Mouse (Mus musculus) ES-E14 (cell line): ENCODE results near the gene Bag6. TPM values are rescaled to one million over a fixed set of nuclear protein-coding genes. Genes with fewer than 3 reads are reported as not detected.
A peak's percentile ranks its signal among the peaks of the same experiment; 100 is the strongest.

Experiments
- DNase-seq: peaks from one replicate; pipeline ENCODE4 v3.0.0-alpha.2; 2013; ENCODE audit warnings: low read depth, low spot score
- H3K27ac ChIP-seq: 2 replicates; pipeline ENCODE4 v1.5.1; 2012; ENCODE audit warnings: low read depth, mild to moderate bottlenecking, low read length, moderate library complexity, mixed read lengths; ENCODE audit not compliant: poor library complexity, insufficient read depth, severe bottlenecking
- H3K36me3 ChIP-seq: 2 replicates; pipeline ENCODE4 v1.6.1; 2012; ENCODE audit warnings: mild to moderate bottlenecking, low read length, moderate library complexity, mixed read lengths; ENCODE audit not compliant: control insufficient read depth, poor library complexity, insufficient read depth, severe bottlenecking
- H3K4me1 ChIP-seq, 2 experiments: fragments of 150-350 bp in 1 of 2; sonication (generic) in 1 of 2; 2 replicates each; pipeline ENCODE4 v1.6.1; 2012; ENCODE audit warnings: low read length in 2 of 2, mild to moderate bottlenecking in 1 of 2, mixed read lengths in 1 of 2; ENCODE audit not compliant: control insufficient read depth in 2 of 2, insufficient read depth in 2 of 2, poor library complexity in 1 of 2
- H3K4me3 ChIP-seq, 2 experiments: fragments of 150-350 bp in 1 of 2; sonication (generic) in 1 of 2; 2 replicates each; pipeline ENCODE4 v1.5.1; 2012; ENCODE audit warnings: low read length in 2 of 2, low read depth in 1 of 2, mild to moderate bottlenecking in 1 of 2, mixed read lengths in 1 of 2; ENCODE audit not compliant: insufficient read depth in 1 of 2, poor library complexity in 1 of 2, severe bottlenecking in 1 of 2
- H3K9ac ChIP-seq: 2 replicates; pipeline ENCODE4 v1.6.1; 2012; ENCODE audit warnings: low read depth, mild to moderate bottlenecking, low read length, mixed read lengths; ENCODE audit not compliant: poor library complexity, insufficient read depth, severe bottlenecking
- H3K9me3 ChIP-seq: fragments of 150-350 bp; sonication (generic); 2 replicates; pipeline ENCODE4 v1.6.1; 2012; ENCODE audit warnings: low read depth, mild to moderate bottlenecking, low read length; ENCODE audit not compliant: control insufficient read depth, insufficient read depth
- CHD2 ChIP-seq: IDR thresholded peaks from 2 replicates; pipeline ENCODE4 v1.6.1; 2014; ENCODE audit warnings: mild to moderate bottlenecking, low read depth, low read length, inconsistent platforms
- HCFC1 ChIP-seq: IDR thresholded peaks from 2 replicates; pipeline ENCODE4 v1.6.1; 2012; ENCODE audit warnings: low read length, inconsistent platforms, borderline replicate concordance; ENCODE audit not compliant: insufficient read depth
- MAFK ChIP-seq: IDR thresholded peaks from 2 replicates; pipeline ENCODE4 v1.6.1; 2014; ENCODE audit warnings: mild to moderate bottlenecking, low read depth, low read length, inconsistent platforms; ENCODE audit not compliant: insufficient read depth
- ZC3H11A ChIP-seq: IDR thresholded peaks from 2 replicates; pipeline ENCODE4 v1.6.1; 2012; ENCODE audit warnings: low read depth, mild to moderate bottlenecking, inconsistent platforms, low read length, borderline replicate concordance
- ZNF384 ChIP-seq: IDR thresholded peaks from 2 replicates; pipeline ENCODE4 v1.6.1; 2012; ENCODE audit warnings: low read depth, low read length, inconsistent platforms
- in situ Hi-C, 2 experiments: fragments of 600-800 bp; cut with MboI; formaldehyde crosslinking; loops; one replicate each; pipeline ENCODE4 v1.15.1; 2025; ENCODE audit warnings: low sequenced_read_pairs in 2 of 2, inconsistent platforms in 1 of 2; ENCODE audit not compliant: unreplicated experiment in 2 of 2
- total RNA-seq: library from RNA; depleted of rRNA; stranded (reverse); fragments of 300-350 nt; gene quantifications from 2 replicates; pipeline ENCODE4 v1.2.3, GENCODE M21; 2012

Bag6 gene
- total RNA-seq, 1 experiment, result 208 TPM

- Histone ChIP-seq H3K4me3 (no peak overlapping the region), H3K36me3 (peaks cover 10% of the 10 kb centered on the region; the same call in 1 of the 2 replicates), H3K4me1 (peaks cover 0 to 4% of the 10 kb centered on the region in 2 experiments; a peak in 1 of 4 replicates), H3K9me3 (no peaks in the 10 kb centered on the region), H3K9ac (no peak overlapping the region), H3K27ac (no peak overlapping the region)
- DNase-seq, result no peak
- in situ Hi-C loops, result no loop called here
- TF ChIP-seq ZC3H11A (no peak), HCFC1 (no peak), CHD2 (no peak), ZNF384 (no peak), MAFK (no peak)
Observed at GRCm38 (mm10) chr17:35125081-35125480, 9.9 kb upstream of the Bag6 start.

- no peaks in the 10 kb centered on the region for H3K9me3 ChIP-seq
- TF ChIP-seq ZNF384, result no peak
- no peak for TF ChIP-seq ZC3H11A
- no peak for TF ChIP-seq MAFK
- no peak for TF ChIP-seq CHD2
- no peak for TF ChIP-seq HCFC1
- H3K4me1 ChIP-seq, result peaks cover 0 to 4% of the 10 kb centered on the region in 2 experiments; a peak in 1 of 4 replicates
- in situ Hi-C loops, result no loop called here
- H3K27ac ChIP-seq, result no peak overlapping the region
- H3K9ac ChIP-seq, result no peak overlapping the region
- peak overlapping the region in 1 of 2 experiments; percentile 76; a peak in 1 of 4 replicates for H3K4me3 ChIP-seq
- peaks cover 10% of the 10 kb centered on the region; the same call in 1 of the 2 replicates for H3K36me3 ChIP-seq
- no peak for DNase-seq
Observed at GRCm38 (mm10) chr17:35125578-35125977, 9.4 kb upstream of the Bag6 start.

GRCm38 (mm10) chr17:35126206-35126611 is 8.8 kb upstream of the Bag6 start, which contains the start of gene D17H6S53E:
D17H6S53E (plus strand) TSS chr17:35126373.
- no peak for DNase-seq
- H3K4me1 ChIP-seq, result peaks cover 2 to 4% of the 10 kb centered on the region in 2 experiments; a peak in 2 of 4 replicates
- in situ Hi-C loops, result no loop called here
- H3K9me3 ChIP-seq, result no peaks in the 10 kb centered on the region
- peak within 1 kb of the TSS; percentile 46 for H3K9ac ChIP-seq
- peaks cover 10% of the 10 kb centered on the region; the same call in 1 of the 2 replicates for H3K36me3 ChIP-seq
- peak within 1 kb of the TSS; percentile 58 to 76 for H3K4me3 ChIP-seq
- TF ChIP-seq ZC3H11A, result no peak
- TF ChIP-seq CHD2, result no peak
- TF ChIP-seq HCFC1, result no peak
- no peak for TF ChIP-seq ZNF384
- no peak for TF ChIP-seq MAFK
- H3K27ac ChIP-seq, result no peak within 1 kb of the TSS

GRCm38 (mm10) chr17:35127017-35127416 is 8.0 kb upstream of the Bag6 start:
- peaks cover 2 to 4% of the 10 kb centered on the region in 2 experiments; a peak in 2 of 4 replicates for H3K4me1 ChIP-seq
- no peaks in the 10 kb centered on the region for H3K9me3 ChIP-seq
- TF ChIP-seq MAFK (no peak), ZC3H11A (no peak), ZNF384 (no peak), CHD2 (no peak), HCFC1 (no peak)
- H3K9ac ChIP-seq, result no peak overlapping the region
- in situ Hi-C loops, result no loop called here
- 0 out of 4 replicates have a peak overlapping the region, but pooled peaks of 1 of the 2 experiments have one; percentile 76 for H3K4me3 ChIP-seq
- H3K36me3 ChIP-seq, result peaks cover 10% of the 10 kb centered on the region; the same call in 1 of the 2 replicates
- no peak overlapping the region for H3K27ac ChIP-seq
- no peak for DNase-seq
